Mouse (Mus musculus): ENCODE results near the gene Pimreg. TPM values are rescaled to one million over a fixed set of nuclear protein-coding genes. Genes with fewer than 3 reads are reported as not detected.

Gene Pimreg
- 14.3 and 14.7 TPM in 2 replicates for polyA plus RNA-seq (2015; fragmentation: Nextera tagmentation; extraction: Ambion mirVana)

DNA sequence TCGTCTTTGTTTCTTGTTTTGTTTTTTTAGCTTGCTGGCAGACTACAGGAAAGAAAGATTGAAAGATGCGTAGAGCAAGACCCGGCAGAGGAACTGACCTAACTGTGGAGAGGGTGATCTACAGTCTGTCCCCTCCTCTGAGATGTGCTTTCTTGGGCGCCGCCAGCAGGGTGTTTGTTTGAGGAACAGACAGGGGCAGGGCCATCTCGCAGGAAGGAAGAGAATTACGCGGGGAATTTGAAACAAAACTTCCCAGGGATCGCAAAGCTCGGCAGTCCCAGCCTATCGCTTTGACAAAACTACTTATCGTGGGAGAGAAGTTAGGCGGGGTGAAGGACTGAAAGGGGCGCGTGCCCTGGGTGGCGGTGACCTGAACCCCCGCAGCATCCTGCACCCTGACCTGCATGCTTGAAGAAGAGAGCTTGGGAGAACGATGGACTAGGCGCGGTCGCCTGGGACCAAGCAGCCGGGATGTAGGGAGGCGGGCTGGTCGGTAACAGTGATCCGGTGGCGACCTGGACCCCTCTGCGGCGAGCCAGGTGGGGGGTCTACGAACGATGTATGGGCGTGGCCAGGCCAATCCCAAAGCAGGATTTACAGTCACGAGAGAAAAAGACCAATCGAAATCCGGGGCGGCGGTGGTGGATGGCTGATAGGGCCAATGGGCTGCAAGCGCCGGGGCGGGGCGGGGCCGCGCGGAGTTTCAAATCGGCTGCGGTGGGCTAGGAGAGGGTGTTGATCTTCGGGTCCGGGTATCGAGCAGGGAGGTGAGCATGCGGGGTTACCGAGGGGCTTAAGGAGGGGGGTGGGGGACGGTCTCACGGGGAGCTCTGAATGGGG is at the start of gene Pimreg:
Gene Pimreg (plus strand): TSS at position 265 of the 840 bp plus-strand sequence.

DNA sequence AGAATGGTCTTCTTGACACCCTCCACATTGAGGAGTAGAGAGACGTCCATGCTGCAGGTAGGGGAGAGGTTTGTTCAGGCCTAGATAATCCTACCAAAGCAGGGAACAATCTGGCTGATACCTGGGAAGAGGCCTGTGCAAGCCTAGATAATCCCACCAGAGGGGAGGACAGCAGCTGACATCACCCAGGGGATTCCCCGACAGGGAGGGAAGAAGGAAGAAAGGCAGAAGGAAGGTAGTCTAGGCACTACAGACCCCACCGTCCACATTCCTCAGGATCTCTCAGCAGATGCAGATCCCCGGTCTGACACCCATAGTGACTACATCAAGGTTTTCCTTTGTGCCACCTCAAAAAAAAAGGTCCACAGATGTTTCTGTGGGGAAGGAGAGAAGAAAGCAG is 4.4 kb upstream of the Pimreg start, which contains the start of gene Aipl1:
Gene Aipl1 (minus strand): TSS at position 101 of the 400 bp plus-strand sequence.

Other genes with a start within 250 kb of the Pimreg start
- 0.10 and 0.13 TPM in 2 replicates for gene Aipl1, start 4.5 kb upstream of the Pimreg start, polyA plus RNA-seq (2015; fragmentation: Nextera tagmentation; extraction: Ambion mirVana)
- gene Pitpnm3, start 93.7 kb downstream of the Pimreg start, polyA plus RNA-seq (2015; fragmentation: Nextera tagmentation; extraction: Ambion mirVana), result 8.4 and 9.9 TPM in 2 replicates
- 1.3 and 1.6 TPM in 2 replicates for gene Gm43951, start 164.8 kb downstream of the Pimreg start, polyA plus RNA-seq (2015; fragmentation: Nextera tagmentation; extraction: Ambion mirVana)
- gene 4933427D14Rik, start 165.4 kb downstream of the Pimreg start, polyA plus RNA-seq (2015; fragmentation: Nextera tagmentation; extraction: Ambion mirVana), result 21.9 and 22.9 TPM in 2 replicates
- 162 and 180 TPM in 2 replicates for gene Txndc17, start 165.5 kb downstream of the Pimreg start, polyA plus RNA-seq (2015; fragmentation: Nextera tagmentation; extraction: Ambion mirVana)
- 46.2 and 51.1 TPM in 2 replicates for gene Med31, start 173.6 kb downstream of the Pimreg start, polyA plus RNA-seq (2015; fragmentation: Nextera tagmentation; extraction: Ambion mirVana)
- gene Slc13a5, start 225.2 kb downstream of the Pimreg start, polyA plus RNA-seq (2015; fragmentation: Nextera tagmentation; extraction: Ambion mirVana), result 5.3 and 5.4 TPM in 2 replicates

Measured in neural tube, postnatal 0 days (tissue).